Mouse (Mus musculus) midbrain, embryonic 16.5 days (tissue): ENCODE data around the gene LTO1. TPM values are rescaled to one million over a fixed set of nuclear protein-coding genes. Genes with fewer than 3 reads are reported as not detected.

Experiments
- ATAC-seq: fragments of 200-750 bp; cut with Nextera tagmentation; 2 replicates; pipeline ENCODE4 v1.8.0; 2017; ENCODE audit warnings: moderate TSS enrichment
- H3K27ac ChIP-seq: fragments of 300-500 bp; sonication (generic); 2 replicates; pipeline ENCODE4 v1.5.1; 2014; ENCODE audit warnings: mild to moderate bottlenecking, low read length, mixed read lengths
- H3K27me3 ChIP-seq: fragments of 300-500 bp; sonication (generic); 2 replicates; pipeline ENCODE4 v1.6.1; 2014; ENCODE audit warnings: low read depth, low read length, mixed read lengths; ENCODE audit not compliant: control insufficient read depth, insufficient read depth
- H3K36me3 ChIP-seq: fragments of 300-500 bp; sonication (generic); 2 replicates; pipeline ENCODE4 v1.6.1; 2014; ENCODE audit warnings: mild to moderate bottlenecking, low read length, moderate library complexity, mixed read lengths; ENCODE audit not compliant: control insufficient read depth, insufficient read depth
- H3K4me1 ChIP-seq: fragments of 300-500 bp; sonication (generic); 2 replicates; pipeline ENCODE4 v1.6.1; 2014; ENCODE audit warnings: mild to moderate bottlenecking, low read length, mixed read lengths; ENCODE audit not compliant: control insufficient read depth, insufficient read depth
- H3K4me2 ChIP-seq: fragments of 300-500 bp; sonication (generic); 2 replicates; pipeline ENCODE4 v1.6.1; 2014; ENCODE audit warnings: mild to moderate bottlenecking, low read length, mixed read lengths
- H3K4me3 ChIP-seq: fragments of 300-500 bp; sonication (generic); 2 replicates; pipeline ENCODE4 v1.5.1; 2014; ENCODE audit warnings: low read depth, mild to moderate bottlenecking, low read length, moderate library complexity, mixed read lengths
- H3K9ac ChIP-seq: fragments of 300-500 bp; sonication (generic); 2 replicates; pipeline ENCODE4 v1.6.1; 2014; ENCODE audit warnings: low read depth, low read length, mixed read lengths
- H3K9me3 ChIP-seq: fragments of 300-500 bp; sonication (generic); replicated peaks from 2 replicates; pipeline ENCODE4 v1.6.1; 2014; ENCODE audit warnings: mild to moderate bottlenecking, low read length, mixed read lengths; ENCODE audit not compliant: control insufficient read depth, poor library complexity, severe bottlenecking
- WGBS: fragments of 180-500 bp; shearing (Covaris S2); extraction: QIAGEN DNeasy Blood & Tissue Kit; methylation state at CpG from one replicate; pipeline ENCODE4 v1.1.7; 2014; 5-methylcytosine and 5-hydroxymethylcytosine counted together
- polyA plus RNA-seq: library from polyadenylated mRNA; unstranded; fragments of >200 nt; fragmentation: Nextera tagmentation; extraction: Ambion mirVana; gene quantifications from 2 replicates; pipeline ENCODE4 v1.2.1, GENCODE M21; 2015

LTO1 gene
- polyA plus RNA-seq, 1 experiment from 2014 or later = 31.1 TPM

- Histone ChIP-seq H3K4me2 (no peak overlapping the region), H3K27ac (no peak overlapping the region), H3K9me3 (no peaks in the 10 kb centered on the region), H3K9ac (no peak overlapping the region), H3K27me3 (peaks cover 16% of the 10 kb centered on the region), H3K4me1 (peaks cover 26% of the 10 kb centered on the region), H3K4me3 (no peak overlapping the region), H3K36me3 (no peaks in the 10 kb centered on the region)
- no peak for ATAC-seq
- 74% methylated on average over 5 of the region's 5 CpGs for WGBS
Observed at GRCm38 (mm10) chr7:144934901-144935300, 20.0 kb downstream of the LTO1 start.

- peaks cover 18% of the 10 kb centered on the region for H3K27me3 ChIP-seq
- H3K27ac ChIP-seq = no peak overlapping the region
- no peaks in the 10 kb centered on the region for H3K36me3 ChIP-seq
- no peak overlapping the region for H3K4me2 ChIP-seq
- H3K4me3 ChIP-seq = no peak overlapping the region
- 0 out of 2 replicates have a peak, but pooled peaks have one; percentile 5 for ATAC-seq
- no peaks in the 10 kb centered on the region for H3K9me3 ChIP-seq
- WGBS = 52% methylated on average over 5 of the region's 5 CpGs
- peaks cover 32% of the 10 kb centered on the region for H3K4me1 ChIP-seq
- H3K9ac ChIP-seq = peak overlapping the region; percentile 41; the same call in 1 of the 2 replicates
Observed at GRCm38 (mm10) chr7:144935563-144935962, 20.7 kb downstream of the LTO1 start.

- Histone ChIP-seq H3K27ac (no peak overlapping the region), H3K9me3 (no peaks in the 10 kb centered on the region), H3K36me3 (no peaks in the 10 kb centered on the region), H3K9ac (peak overlapping the region; percentile 41; the same call in 1 of the 2 replicates), H3K4me2 (0 out of 2 replicates have a peak overlapping the region, but pooled peaks have one; percentile 96), H3K4me1 (peaks cover 37% of the 10 kb centered on the region), H3K4me3 (no peak overlapping the region), H3K27me3 (peaks cover 22% of the 10 kb centered on the region)
- WGBS = 77% methylated on average over 4 of the region's 4 CpGs
- ATAC-seq = no peak
Observed at GRCm38 (mm10) chr7:144936311-144936880, 21.5 kb downstream of the LTO1 start.

- Histone ChIP-seq H3K36me3 (no peaks in the 10 kb centered on the region), H3K4me1 (peaks cover 46% of the 10 kb centered on the region)
Observed at GRCm38 (mm10) chr7:144937490-144937889, 22.6 kb downstream of the LTO1 start.

GRCm38 (mm10) chr7:144937899-144938517 lies 23.1 kb downstream of the LTO1 start:
- Histone ChIP-seq H3K27ac (no peak overlapping the region), H3K36me3 (no peaks in the 10 kb centered on the region), H3K9me3 (no peaks in the 10 kb centered on the region), H3K4me1 (peaks cover 52% of the 10 kb centered on the region), H3K27me3 (peaks cover 36% of the 10 kb centered on the region), H3K4me2 (peak overlapping the region; percentile 96), H3K4me3 (peak overlapping the region; percentile 48), H3K9ac (peak overlapping the region; percentile 66)
- under 1% methylated on average over 39 of the region's 39 CpGs for WGBS
- no peak for ATAC-seq

More at GRCm38 (mm10) chr7:144937490-144937889, 22.6 kb downstream of the LTO1 start:
- Histone ChIP-seq H3K9ac (peak overlapping the region; percentile 66), H3K4me2 (peak overlapping the region; percentile 96), H3K4me3 (peak overlapping the region; percentile 48), H3K27me3 (peaks cover 31% of the 10 kb centered on the region), H3K9me3 (no peaks in the 10 kb centered on the region), H3K27ac (no peak overlapping the region)
- ATAC-seq = peak; percentile 54
- 1% methylated on average over 20 of the region's 20 CpGs for WGBS

- Histone ChIP-seq H3K4me3 (peak overlapping the region; percentile 48), H3K9me3 (no peaks in the 10 kb centered on the region), H3K27ac (no peak overlapping the region), H3K4me1 (peaks cover 56% of the 10 kb centered on the region), H3K36me3 (no peaks in the 10 kb centered on the region), H3K9ac (peak overlapping the region; percentile 66), H3K27me3 (peaks cover 42% of the 10 kb centered on the region), H3K4me2 (peak overlapping the region; percentile 96)
- WGBS = under 1% methylated on average over 32 of the region's 32 CpGs
- no peak for ATAC-seq
Observed at GRCm38 (mm10) chr7:144938661-144939343, 23.9 kb downstream of the LTO1 start.

GRCm38 (mm10) chr7:144939344-144940002 lies 24.6 kb downstream of the LTO1 start, which contains the start of gene Ccnd1:
Ccnd1 (minus strand) TSS chr7:144939925.
- peak within 1 kb of the TSS; percentile 48 for H3K4me3 ChIP-seq
- no peaks in the 10 kb centered on the region for H3K9me3 ChIP-seq
- peaks cover 42% of the 10 kb centered on the region for H3K27me3 ChIP-seq
- 0 out of 2 replicates have a peak, but pooled peaks have one; percentile 25 for ATAC-seq
- peak within 1 kb of the TSS; percentile 96 for H3K4me2 ChIP-seq
- peak within 1 kb of the TSS; percentile 60; the same call in 1 of the 2 replicates for H3K27ac ChIP-seq
- peak within 1 kb of the TSS; percentile 66 for H3K9ac ChIP-seq
- H3K36me3 ChIP-seq = no peaks in the 10 kb centered on the region
- WGBS = 0% methylated on average over 38 of the region's 45 CpGs
- peaks cover 56% of the 10 kb centered on the region for H3K4me1 ChIP-seq

GRCm38 (mm10) chr7:144940003-144940571 lies 25.2 kb downstream of the LTO1 start:
- peak overlapping the region; percentile 7; the same call in 1 of the 2 replicates for H3K27ac ChIP-seq
- no peaks in the 10 kb centered on the region for H3K9me3 ChIP-seq
- no peak for ATAC-seq
- 0% methylated on average over 22 of the region's 22 CpGs for WGBS
- H3K4me3 ChIP-seq = peak overlapping the region; percentile 48
- H3K27me3 ChIP-seq = peaks cover 42% of the 10 kb centered on the region
- peaks cover 56% of the 10 kb centered on the region for H3K4me1 ChIP-seq
- no peak overlapping the region for H3K9ac ChIP-seq
- H3K36me3 ChIP-seq = no peaks in the 10 kb centered on the region
- H3K4me2 ChIP-seq = peak overlapping the region; percentile 96
